ENCODE assay signal across 7 mouse cellular contexts in the genomic region with DNA sequence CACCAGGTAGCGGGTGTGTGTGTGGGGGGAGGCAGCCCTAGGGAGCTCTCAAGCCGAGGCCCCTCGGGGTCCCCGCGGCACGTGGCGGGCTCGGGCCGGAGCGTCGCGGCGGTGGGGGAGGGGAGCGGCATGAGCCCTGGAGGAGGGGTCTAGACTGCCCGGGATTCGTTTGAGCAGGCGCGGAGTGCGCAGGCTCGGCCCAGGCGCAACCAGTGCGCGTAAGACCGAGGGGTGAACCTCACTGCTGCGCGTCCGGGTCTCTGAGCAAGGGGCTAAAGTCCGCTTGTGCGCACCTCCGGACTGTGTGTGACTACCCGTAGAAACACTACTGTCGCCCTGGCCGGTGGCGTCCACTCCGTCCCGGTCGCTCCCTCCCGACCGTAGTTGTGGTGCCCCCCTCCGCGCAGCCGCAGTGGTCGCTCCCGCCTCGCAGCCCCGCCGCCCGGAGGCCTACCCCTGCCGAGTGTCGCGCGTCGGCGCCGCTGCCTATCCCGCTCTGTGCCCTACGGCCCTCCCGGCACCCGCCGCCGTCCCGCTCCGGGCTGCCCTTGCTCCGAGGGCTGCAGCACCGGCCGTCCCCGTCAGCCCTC. TPM values are rescaled to one million over a fixed set of nuclear protein-coding genes. Genes with fewer than 3 reads are reported as not detected.
DNase-seq lines count a peak whose midpoint lies in the region; ATAC-seq lines count a peak whose summit lies in the region.

Hdac2 (plus strand) TSS at position 459 of the 590 bp plus-strand sequence.

- H3K4me2 ChIP-seq in midbrain, embryonic 13.5 days (replicated peaks): peak within 1 kb of the TSS; percentile 65

- peak; percentile 91 for DNase-seq in adrenal gland, postnatal 10 days
- peak; percentile 90 for DNase-seq in embryonic facial prominence, embryonic 10.5 days (ENCODE audit: low spot score)
- DNase-seq in kidney, adult 11 months: peak; percentile 83
- peak; percentile 91 for DNase-seq in limb, embryonic 10.5 days (ENCODE audit: low spot score)
- DNase-seq in spleen, adult 12 weeks (ENCODE audit: low spot score): peak; percentile 73

- peak within 1 kb of the TSS; percentile 97 for H3K9ac ChIP-seq in midbrain, embryonic 13.5 days (replicated peaks)

- peak within 1 kb of the TSS; percentile 100 for H3K27ac ChIP-seq in embryonic facial prominence, embryonic 10.5 days (replicated peaks)
- H3K27ac ChIP-seq in limb, embryonic 10.5 days: peak within 1 kb of the TSS; percentile 99
- H3K27ac ChIP-seq in midbrain, embryonic 13.5 days: peak within 1 kb of the TSS; percentile 100

- ATAC-seq in granulocyte monocyte progenitor cell, adult 5-6 weeks (replicated peaks; ENCODE audit: poor library complexity, severe bottlenecking): peak; percentile 82
- peak; percentile 98 for ATAC-seq in midbrain, embryonic 13.5 days

- H3K4me1 ChIP-seq in embryonic facial prominence, embryonic 10.5 days: peaks cover 10% of the 10 kb centered on the region; the same call in 1 of the 2 replicates
- peaks cover 10% of the 10 kb centered on the region; the same call in 1 of the 2 replicates for H3K4me1 ChIP-seq in limb, embryonic 10.5 days
- H3K4me1 ChIP-seq in midbrain, embryonic 13.5 days (replicated peaks): peaks cover 24% of the 10 kb centered on the region

- 0 out of 2 replicates have a peak, but pooled peaks cover 4% of the 10 kb centered on the region for H3K9me3 ChIP-seq in embryonic facial prominence, embryonic 10.5 days
- 0 out of 2 replicates have a peak, but pooled peaks cover 3% of the 10 kb centered on the region for H3K9me3 ChIP-seq in limb, embryonic 10.5 days (replicated peaks)
- H3K9me3 ChIP-seq in midbrain, embryonic 13.5 days: 0 out of 2 replicates have a peak, but pooled peaks cover 5% of the 10 kb centered on the region

- H3K27me3 ChIP-seq in embryonic facial prominence, embryonic 10.5 days (replicated peaks; ENCODE audit: low read depth, poor library complexity, severe bottlenecking): peaks cover 8% of the 10 kb centered on the region
- H3K27me3 ChIP-seq in limb, embryonic 10.5 days (ENCODE audit: low read depth, poor library complexity, severe bottlenecking): no peaks in the 10 kb centered on the region
- no peaks in the 10 kb centered on the region for H3K27me3 ChIP-seq in midbrain, embryonic 13.5 days

- H3K4me3 ChIP-seq in embryonic facial prominence, embryonic 10.5 days: peak within 1 kb of the TSS; percentile 97
- H3K4me3 ChIP-seq in limb, embryonic 10.5 days: peak within 1 kb of the TSS; percentile 92
- H3K4me3 ChIP-seq in midbrain, embryonic 13.5 days (replicated peaks): peak within 1 kb of the TSS; percentile 89

- peaks cover 19% of the 10 kb centered on the region for H3K36me3 ChIP-seq in embryonic facial prominence, embryonic 10.5 days (replicated peaks)
- peaks cover 11% of the 10 kb centered on the region for H3K36me3 ChIP-seq in limb, embryonic 10.5 days
- no peaks in the 10 kb centered on the region for H3K36me3 ChIP-seq in midbrain, embryonic 13.5 days

- WGBS in embryonic facial prominence, embryonic 10.5 days: under 1% methylated on average over 67 of the region's 67 CpGs
- WGBS in limb, embryonic 10.5 days: under 1% methylated on average over 67 of the region's 67 CpGs
- under 1% methylated on average over 63 of the region's 67 CpGs for WGBS in midbrain, embryonic 13.5 days

RNA-seq across cellular contexts. Expression of gene Hdac2, which starts in this region (rescaled TPM):
- total RNA-seq in adrenal gland, postnatal 10 days (2021): 10 to 100 TPM; 86.9 to 96.2 TPM
- 312 and 331 TPM in 2 replicates for polyA plus RNA-seq in embryonic facial prominence, embryonic 10.5 days (2016; fragmentation: Nextera tagmentation; extraction: Ambion mirVana)
- 117 and 151 TPM in 2 replicates for total RNA-seq in granulocyte monocyte progenitor cell, adult 5-6 weeks (2014; fragmentation: Nextera tagmentation)
- 180 and 182 TPM in 2 replicates for total RNA-seq in granulocyte monocyte progenitor cell, adult 5-6 weeks (2017)
- 285 and 327 TPM in 2 replicates for polyA plus RNA-seq in limb, embryonic 10.5 days (2016; fragmentation: Nextera tagmentation; extraction: Ambion mirVana)
- polyA plus RNA-seq in midbrain, embryonic 13.5 days (2015; fragmentation: Nextera tagmentation; extraction: Ambion mirVana): 439 and 445 TPM in 2 replicates

Comparison
In these comparisons a context has a peak if more than half of its experiments do, and no peak if none do; other contexts are left out.
1. Peak in every context shown above with its lines: DNase-seq, ATAC-seq, H3K4me3 ChIP-seq and H3K27ac ChIP-seq.